Mouse (Mus musculus) brown adipose tissue, adult 24 weeks (tissue): ENCODE results near the gene Itprid2. TPM values are rescaled to one million over a fixed set of nuclear protein-coding genes. Genes with fewer than 3 reads are reported as not detected.

Experiments
- H3K27ac ChIP-seq: fragments of 200-500 bp; replicated peaks from 2 replicates; pipeline ENCODE4 v1.5.1; 2012; ENCODE audit warnings: low read depth, mild to moderate bottlenecking, low read length
- H3K4me1 ChIP-seq: fragments of 200-500 bp; 2 replicates; pipeline ENCODE4 v1.6.1; 2012; ENCODE audit warnings: low read length, mixed read lengths; ENCODE audit not compliant: control insufficient read depth, insufficient read depth, insufficient read length
- H3K4me3 ChIP-seq: fragments of 200-500 bp; 2 replicates; pipeline ENCODE4 v1.5.1; 2012; ENCODE audit warnings: low read depth, mild to moderate bottlenecking, low read length, moderate library complexity; ENCODE audit not compliant: insufficient read depth
- polyA plus RNA-seq: library from polyadenylated mRNA; stranded (reverse); fragments of >200 nt; gene quantifications from 2 replicates; pipeline ENCODE4 v1.2.4, GENCODE M21; 2012; ENCODE audit not compliant: missing spikeins, insufficient read depth, insufficient read length

Gene Itprid2
- polyA plus RNA-seq, 1 experiment = 63.1 TPM

DNA sequence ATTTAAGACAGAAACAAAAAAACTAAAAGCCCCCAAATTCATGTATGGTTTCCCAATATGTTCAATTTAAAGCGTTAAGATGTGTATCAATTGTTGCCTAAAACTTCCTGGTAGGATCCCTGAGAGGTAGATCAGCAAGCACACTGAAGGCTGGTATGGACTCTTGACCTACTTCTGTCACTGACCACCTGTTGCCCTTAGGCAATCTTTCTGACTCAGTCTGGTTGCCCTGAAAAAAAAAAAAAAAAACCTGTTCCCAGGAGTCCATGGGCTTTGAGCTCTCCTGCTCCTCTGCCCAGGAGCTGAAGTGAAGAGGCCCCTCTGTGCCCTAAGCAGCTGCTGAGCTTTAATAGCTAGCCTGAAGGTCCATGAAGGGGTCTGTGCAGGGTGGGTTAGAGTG is 7.5 kb upstream of the Itprid2 start:
- Histone ChIP-seq H3K4me1 (no peaks in the 10 kb centered on the region), H3K4me3 (no peak overlapping the region), H3K27ac (no peak overlapping the region)

DNA sequence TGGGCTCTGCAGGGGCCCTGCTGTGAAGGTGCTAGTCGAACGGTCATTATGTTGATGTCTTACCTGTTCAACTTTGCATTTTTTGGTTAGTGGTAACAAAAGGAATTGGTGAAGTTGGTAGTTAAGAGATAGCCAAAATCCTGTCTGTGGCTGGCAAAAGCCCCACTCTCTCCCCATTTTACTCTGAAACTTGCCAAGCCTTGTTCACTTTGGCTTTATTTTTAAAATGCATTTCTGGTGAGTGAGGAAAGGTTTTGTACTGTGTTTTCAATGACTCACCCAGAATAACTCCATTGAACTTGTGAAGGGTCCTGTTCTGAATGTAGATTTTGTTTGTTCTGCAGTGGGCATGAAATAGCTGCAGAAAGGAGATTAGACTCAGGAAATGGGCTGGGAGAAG is 4.9 kb upstream of the Itprid2 start:
- Histone ChIP-seq H3K4me3 (no peak overlapping the region), H3K27ac (no peak overlapping the region), H3K4me1 (no peaks in the 10 kb centered on the region)

DNA sequence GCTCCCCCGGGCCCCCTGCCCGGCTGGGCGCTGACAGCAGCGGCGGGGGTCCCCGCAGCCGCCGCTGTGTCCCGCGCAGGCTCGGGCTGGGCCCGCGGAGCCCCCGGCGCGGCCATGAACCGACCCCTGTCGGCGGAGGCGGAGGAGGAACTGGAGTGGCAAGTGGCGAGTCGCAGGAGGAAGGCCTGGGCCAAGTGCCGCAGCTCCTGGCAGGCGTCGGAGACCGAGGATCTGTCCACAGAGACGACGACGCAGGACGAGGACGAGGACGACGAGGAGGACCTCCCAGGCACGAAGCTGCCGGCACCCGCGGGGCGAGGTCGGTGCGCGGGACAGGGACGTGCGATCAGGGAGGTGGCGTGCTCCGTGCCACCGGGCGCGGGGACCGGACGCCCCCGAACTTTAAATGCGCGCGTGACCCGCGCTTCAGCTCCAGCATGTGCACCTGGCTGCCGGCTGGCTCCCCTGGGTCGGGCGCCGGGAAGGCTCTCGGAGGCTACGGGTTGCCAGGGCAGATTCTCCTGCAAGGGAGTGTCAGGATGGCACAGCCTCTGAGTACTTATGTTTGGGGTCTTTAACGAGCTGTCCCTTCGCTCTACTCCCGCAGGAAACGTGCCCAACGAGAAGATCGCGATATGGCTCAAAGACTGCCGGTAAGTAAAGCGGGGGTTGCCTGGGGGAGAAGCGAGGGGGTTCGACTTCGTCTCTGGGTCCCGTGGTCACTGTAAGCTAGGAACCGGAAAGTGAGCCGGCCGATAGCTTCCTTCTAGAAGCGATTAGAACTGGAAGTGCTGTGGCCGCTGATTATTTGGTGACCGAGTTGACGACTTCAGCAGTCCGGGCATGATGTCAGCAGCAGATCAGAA is 507 bp downstream of the Itprid2 start:
- Histone ChIP-seq H3K27ac (peak overlapping the region; percentile 97), H3K4me3 (peak overlapping the region; percentile 98), H3K4me1 (peaks cover 8% of the 10 kb centered on the region; the same call in 1 of the 2 replicates)

DNA sequence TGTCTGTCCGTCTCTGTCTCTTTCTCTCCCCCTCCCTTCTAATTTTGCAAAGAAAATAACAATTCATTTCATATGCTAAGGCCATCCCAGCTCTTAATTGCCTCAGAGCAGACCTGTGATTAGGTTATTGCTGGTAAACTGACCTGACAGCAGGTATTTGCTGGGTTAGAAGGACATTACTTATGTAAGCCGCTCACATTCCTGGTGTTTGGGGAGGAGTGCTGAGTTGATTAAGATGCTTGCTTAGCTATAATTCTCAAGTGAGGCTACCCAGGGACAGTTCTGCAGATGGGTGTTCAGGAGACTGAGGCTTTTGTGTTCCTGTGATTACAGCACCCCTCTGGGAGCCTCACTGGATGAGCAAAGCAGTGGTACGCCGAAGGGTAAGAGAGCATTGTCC is 3.8 kb downstream of the Itprid2 start:
- Histone ChIP-seq H3K4me3 (peak overlapping the region; percentile 1; the same call in 1 of the 2 replicates), H3K27ac (peak overlapping the region; percentile 46; the same call in 1 of the 2 replicates), H3K4me1 (peaks cover 9% of the 10 kb centered on the region; the same call in 1 of the 2 replicates)

DNA sequence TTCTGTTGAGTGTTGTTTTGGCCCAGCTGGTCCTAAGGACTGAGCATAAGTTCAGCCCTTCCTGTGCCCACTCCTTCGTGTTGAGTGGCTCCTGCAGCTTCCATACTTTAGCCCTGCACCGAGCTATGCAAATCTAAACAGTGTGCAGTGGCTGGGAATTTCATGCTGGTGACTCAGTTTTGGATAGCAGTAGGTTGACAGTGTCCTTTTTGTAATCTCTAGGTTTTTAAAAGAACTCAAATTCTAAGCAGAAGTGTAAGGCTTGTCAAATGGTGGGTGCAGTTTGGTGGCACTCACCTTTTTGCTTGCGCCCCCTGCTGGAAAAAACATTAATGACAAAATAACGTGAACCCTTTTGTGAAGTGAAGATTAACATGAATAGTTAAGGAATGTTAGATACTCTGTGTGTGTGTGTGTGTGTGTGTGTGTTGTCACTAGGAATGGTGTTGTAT is 11.1 kb downstream of the Itprid2 start:
- Histone ChIP-seq H3K4me1 (peaks cover 11% of the 10 kb centered on the region), H3K27ac (peak overlapping the region; percentile 35; the same call in 1 of the 2 replicates), H3K4me3 (no peak overlapping the region)

DNA sequence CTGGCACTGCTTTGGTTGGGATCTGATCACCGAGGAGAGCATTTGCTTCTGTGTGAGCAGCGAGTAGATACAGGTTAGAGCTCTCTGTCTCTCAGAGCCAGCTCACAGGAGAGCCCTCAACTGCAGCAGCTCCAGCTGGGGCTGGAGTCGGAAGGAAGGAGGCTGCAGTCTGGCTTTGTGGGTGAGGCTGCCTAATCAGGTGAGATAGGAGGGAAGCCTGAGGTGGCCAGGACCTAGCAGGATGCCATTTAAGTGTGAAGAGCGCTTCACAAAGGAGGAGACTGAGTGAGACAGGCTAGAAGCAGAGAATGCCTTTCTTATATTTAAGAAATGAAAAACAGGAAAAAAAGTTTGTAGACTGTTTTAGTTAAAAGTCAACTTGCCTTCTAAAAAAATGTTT is 11.9 kb downstream of the Itprid2 start:
- peak overlapping the region; percentile 55 for H3K27ac ChIP-seq

DNA sequence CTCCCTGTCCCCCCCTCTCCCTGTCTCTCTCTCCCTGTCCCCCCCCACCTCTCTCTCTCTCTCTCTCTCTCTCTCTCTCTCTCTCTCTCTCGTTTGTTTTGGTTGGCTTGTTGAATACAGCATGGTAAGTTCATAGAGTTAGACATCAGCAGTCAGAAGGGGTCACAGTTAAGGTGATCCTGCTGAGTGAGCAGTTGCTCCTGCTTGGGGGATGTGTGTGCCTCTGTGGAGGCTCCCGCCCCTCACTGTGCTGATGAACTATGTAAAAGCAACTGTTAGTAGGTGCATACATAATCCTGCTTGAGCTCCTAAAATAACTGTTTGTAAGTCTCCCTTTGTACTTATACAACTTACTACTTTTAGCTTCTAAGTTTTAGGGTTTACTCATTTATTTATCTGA is 12.6 kb downstream of the Itprid2 start:
- Histone ChIP-seq H3K4me3 (no peak overlapping the region), H3K27ac (peak overlapping the region; percentile 50), H3K4me1 (peaks cover 13% of the 10 kb centered on the region)

More for the DNA sequence above, 11.9 kb downstream of the Itprid2 start:
- Histone ChIP-seq H3K4me3 (peak overlapping the region; percentile 24), H3K4me1 (peaks cover 11% of the 10 kb centered on the region)

DNA sequence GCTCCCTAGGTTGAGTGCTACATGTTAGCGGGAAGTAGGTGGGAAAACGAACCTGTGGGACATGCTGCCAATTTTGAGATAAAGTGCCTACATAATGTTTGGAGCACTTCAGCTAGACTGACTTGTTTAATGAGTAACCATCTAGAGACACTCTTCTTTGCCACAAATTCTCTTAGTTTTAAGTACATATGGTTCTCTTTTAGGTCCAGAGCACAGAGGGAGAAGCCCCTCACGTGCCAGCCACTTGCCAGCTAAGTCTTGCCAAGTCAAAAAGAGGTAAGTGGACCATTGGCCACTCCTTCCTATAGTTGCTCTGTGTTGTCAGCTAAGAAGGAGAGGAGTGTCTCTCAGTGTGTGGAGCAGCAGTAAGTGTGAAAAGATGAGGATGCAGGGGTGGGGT is 16.0 kb downstream of the Itprid2 start:
- Histone ChIP-seq H3K27ac (no peak overlapping the region), H3K4me1 (peaks cover 11% of the 10 kb centered on the region), H3K4me3 (no peak overlapping the region)

DNA sequence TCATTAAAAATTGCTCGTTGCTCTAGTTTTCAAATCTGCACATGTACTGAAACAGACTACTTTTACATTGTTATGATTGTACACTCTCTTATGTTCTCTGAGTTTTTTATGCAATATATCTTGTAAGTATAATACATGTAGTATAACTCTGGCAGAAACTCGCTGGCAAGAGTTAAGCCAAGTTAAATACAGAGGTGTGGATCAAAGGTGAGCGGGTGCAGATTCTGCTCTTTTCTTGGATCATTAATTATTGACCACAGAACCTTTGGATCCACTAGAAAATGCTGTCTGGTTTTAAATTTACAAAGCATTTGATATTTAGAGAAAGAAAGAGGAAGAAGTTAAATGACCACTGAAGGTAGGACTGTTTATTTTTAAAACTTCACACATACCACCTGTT is 16.5 kb downstream of the Itprid2 start:
- H3K27ac ChIP-seq = no peak overlapping the region
- H3K4me3 ChIP-seq = no peak overlapping the region
- H3K4me1 ChIP-seq = peaks cover 11% of the 10 kb centered on the region

DNA sequence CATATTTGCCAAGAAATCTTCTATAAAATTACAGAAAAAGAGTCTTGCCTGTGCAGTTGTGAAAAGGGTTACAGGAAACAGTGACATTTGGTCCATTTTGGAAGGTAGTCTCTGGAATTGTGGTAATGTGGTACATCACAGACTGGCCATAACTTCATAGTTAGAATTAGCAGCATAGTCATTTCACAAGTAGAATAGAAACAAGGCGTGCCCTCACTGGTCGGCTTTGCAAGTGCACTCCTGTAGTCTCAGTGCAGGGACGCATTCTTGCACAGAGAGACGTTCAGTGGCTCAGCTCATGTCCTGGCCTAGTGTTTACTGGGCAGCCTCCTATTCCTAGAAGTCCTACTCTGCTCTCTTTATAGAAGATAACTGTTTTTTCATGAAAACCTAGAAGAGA is 17.4 kb downstream of the Itprid2 start:
- H3K27ac ChIP-seq = no peak overlapping the region
- H3K4me1 ChIP-seq = peaks cover 11% of the 10 kb centered on the region
- H3K4me3 ChIP-seq = no peak overlapping the region

DNA sequence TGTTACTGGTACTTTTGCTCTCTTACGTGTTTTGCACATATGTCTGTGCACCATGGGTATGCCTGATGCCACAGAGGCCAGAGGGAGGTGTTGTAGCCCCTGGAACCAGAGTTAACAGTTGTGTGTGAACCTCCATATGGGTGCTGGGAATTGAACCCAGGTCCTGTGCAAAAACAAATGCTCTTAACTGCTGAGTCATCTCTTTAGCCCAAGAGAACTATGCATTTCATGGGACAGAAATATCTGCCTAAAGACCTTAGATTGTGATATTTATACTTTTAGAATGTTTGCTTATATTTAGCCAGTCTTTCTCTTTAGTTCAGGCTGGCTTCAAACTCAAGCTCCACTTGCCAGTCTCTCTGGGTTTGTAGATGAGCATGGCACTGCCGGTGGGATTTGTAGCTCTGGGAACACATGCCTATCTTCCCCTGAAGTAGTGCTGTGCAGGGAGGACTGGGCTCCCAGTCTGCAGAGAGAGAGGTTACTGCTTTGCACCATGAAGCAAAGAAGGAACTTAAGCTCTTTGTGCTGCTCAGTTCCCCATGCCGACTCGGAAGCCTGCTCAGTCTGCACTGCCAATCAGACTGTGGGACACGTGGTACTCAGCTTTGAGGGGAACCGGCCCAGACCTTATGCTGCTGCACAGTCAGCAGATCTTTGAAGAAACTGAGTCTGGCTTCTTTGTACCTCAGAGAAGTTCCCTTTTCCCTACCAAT is 18.1 kb downstream of the Itprid2 start:
- peaks cover 7% of the 10 kb centered on the region for H3K4me1 ChIP-seq
- H3K4me3 ChIP-seq = no peak overlapping the region
- peak overlapping the region; percentile 51; the same call in 1 of the 2 replicates for H3K27ac ChIP-seq

DNA sequence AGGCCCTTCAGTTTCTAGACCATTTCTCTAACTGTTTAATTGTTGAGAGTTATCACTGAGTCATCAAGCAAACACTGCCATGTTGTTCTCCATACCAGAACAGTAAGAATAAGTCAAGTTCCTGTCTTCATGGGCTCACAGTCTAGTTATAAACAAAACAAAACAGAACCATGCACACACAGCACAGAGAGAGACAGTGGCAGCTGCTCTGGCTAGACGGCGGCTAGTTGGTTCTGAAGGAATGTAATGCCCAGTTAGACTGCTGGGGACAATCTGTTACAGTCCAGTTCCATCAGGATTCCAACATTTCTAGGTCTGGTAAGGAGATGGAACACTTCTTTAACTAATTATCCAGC is 18.6 kb downstream of the Itprid2 start:
- no peak overlapping the region for H3K27ac ChIP-seq
- peaks cover 3% of the 10 kb centered on the region for H3K4me1 ChIP-seq
- no peak overlapping the region for H3K4me3 ChIP-seq

DNA sequence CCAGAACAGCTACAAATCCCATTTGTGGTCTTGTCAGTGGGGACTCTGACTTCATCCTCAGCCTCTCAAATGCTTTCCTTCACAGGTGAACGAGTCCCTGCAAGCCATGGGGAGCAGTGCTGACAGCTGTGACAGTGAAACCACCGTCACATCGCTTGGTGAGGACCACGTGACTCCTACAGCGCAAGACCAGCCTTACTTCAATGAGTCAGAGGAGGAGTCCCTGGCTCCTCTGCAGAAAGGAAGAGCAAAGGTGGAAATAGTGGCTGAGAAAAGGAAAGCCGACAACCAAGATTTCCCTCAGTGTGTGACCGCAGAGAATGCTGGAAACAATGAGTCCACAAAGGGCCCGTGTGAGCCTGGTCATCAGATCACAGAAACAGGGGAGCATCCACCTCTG is 21.9 kb downstream of the Itprid2 start:
- Histone ChIP-seq H3K4me1 (peaks cover 2% of the 10 kb centered on the region; the same call in 1 of the 2 replicates), H3K4me3 (no peak overlapping the region), H3K27ac (no peak overlapping the region)

DNA sequence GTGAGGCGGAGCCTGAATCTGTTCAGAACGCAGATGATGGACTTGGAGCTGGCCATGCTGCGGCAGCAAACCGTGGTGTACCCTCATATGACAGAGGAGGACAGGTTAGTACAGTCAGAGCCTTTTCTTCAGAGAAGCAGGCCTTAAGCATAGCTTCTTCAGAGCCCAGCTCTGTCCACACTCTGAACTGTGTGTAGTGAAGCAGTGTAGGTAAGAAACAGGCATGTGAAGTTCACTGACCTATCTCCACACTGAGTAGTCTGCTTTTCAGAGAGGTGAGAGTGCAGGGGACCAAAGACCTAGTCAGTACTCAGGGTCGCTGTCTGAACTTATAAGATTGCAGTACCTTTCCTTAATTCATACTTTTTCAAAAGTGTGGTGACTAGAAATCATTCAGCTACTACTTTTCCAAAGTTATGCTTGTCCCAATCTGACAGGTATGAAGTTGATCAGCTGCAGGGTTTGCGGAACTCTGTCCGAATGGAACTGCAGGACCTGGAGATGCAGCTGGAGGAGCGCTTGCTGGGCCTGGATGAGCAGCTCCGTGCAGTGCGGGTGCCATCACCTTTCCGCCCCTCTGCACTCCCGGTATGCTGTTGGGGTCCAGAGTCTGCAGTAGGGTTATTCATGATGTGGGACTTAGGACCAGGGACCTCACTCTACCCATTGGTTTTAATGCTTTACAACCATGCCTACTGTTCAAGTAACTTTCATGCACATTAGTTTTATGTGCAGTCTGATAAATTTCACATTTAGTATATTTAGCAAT is 25.4 kb downstream of the Itprid2 start:
- H3K27ac ChIP-seq = no peak overlapping the region
- no peak overlapping the region for H3K4me3 ChIP-seq
- no peaks in the 10 kb centered on the region for H3K4me1 ChIP-seq

DNA sequence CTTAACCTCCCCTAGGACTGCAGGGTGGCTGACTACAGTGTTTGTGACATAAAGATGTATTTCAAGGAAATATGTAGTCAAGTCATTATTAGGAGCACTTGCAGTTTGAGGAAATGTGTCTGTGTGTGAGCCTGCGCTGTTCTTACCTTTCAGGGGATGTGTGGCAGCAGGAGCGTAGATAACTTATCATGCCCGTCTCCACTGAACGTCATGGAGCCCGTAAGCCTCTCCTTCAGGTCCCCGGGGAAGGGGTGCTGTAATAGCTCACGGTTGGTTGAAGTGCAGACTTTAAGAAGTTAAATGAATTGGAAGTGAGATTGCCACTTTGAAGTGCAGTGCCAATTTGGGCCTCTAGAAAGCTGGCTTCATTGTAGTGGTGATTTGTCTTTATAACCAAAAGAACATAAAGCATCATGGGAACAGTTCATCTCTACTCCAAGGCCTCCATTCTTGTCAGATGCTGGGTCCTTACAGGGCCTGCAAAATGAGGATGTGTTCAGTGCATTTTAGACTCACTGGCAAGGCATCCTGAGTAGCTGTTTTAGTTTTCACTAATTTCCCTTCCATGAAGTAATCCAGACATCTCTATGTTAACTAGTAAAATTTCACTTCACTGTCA is 26.4 kb downstream of the Itprid2 start:
- H3K4me3 ChIP-seq = no peak overlapping the region
- H3K4me1 ChIP-seq = no peaks in the 10 kb centered on the region
- no peak overlapping the region for H3K27ac ChIP-seq
